ENCODE assay signal across 7 mouse cellular contexts in genomic region chr12:76879242-76879641, GRCm38 (mm10). TPM values are rescaled to one million over a fixed set of nuclear protein-coding genes. Genes with fewer than 3 reads are reported as not detected.
DNase-seq lines count a peak whose midpoint lies in the region; ATAC-seq and TF ChIP-seq lines count a peak whose summit lies in the region.

No protein-coding gene starts in this region.

- DNase-seq in CD4-positive helper T cell, adult 2 months (ENCODE audit: low read depth, low spot score), result peak; percentile 61
- peak; percentile 41 for DNase-seq in MEL (ENCODE audit: low read depth, low spot score)
- peak; percentile 72 for DNase-seq in cerebellum, adult 11-12 months
- DNase-seq in gastrocnemius, postnatal 14 days, result peak; percentile 59
- DNase-seq in kidney, postnatal 0 days (ENCODE audit: low spot score), result peak; percentile 87
- DNase-seq in lung, adult 18-20 months, result peak; percentile 54 to 72
- DNase-seq in right cerebral cortex, postnatal 10 days (ENCODE audit: low spot score in 2 of 2), result peak; percentile 43 to 65

- TF ChIP-seq EP300 in MEL (IDR thresholded peaks at IDR 0.05; ENCODE audit: low read depth in 1 of 2, low read length in 2 of 2), result no peak

- peak; percentile 9 for TF ChIP-seq RAD21 in MEL (IDR thresholded peaks at IDR 0.05; ENCODE audit: low read depth, low read length)

- TF ChIP-seq CTCF in MEL (IDR thresholded peaks at IDR 0.05 in 2 of 3, conservative IDR thresholded peaks at IDR 0.05 in 1 of 3; ENCODE audit: control insufficient read depth in 1 of 3, insufficient read depth in 1 of 3, low read depth in 2 of 3, low read length in 3 of 3, poor library complexity in 1 of 3, severe bottlenecking in 1 of 3), result peak; percentile 32 to 49 (median 35); a peak in 5 of 6 replicates
- peak; percentile 77 for TF ChIP-seq CTCF in kidney, postnatal 0 days (IDR thresholded peaks at IDR 0.05; ENCODE audit: low read depth)

- no peaks in the 10 kb centered on the region for H3K27me3 ChIP-seq in MEL (ENCODE audit: control insufficient read depth in 1 of 2, insufficient read depth in 2 of 2, low read length in 2 of 2)
- no peaks in the 10 kb centered on the region for H3K27me3 ChIP-seq in kidney, postnatal 0 days (ENCODE audit: insufficient read depth, low read length)

- H3K27ac ChIP-seq in MEL (ENCODE audit: control insufficient read depth, low read depth, low read length), result no peak overlapping the region
- no peak overlapping the region for H3K27ac ChIP-seq in kidney, postnatal 0 days

- H3K79me2 ChIP-seq in MEL (ENCODE audit: control insufficient read depth, insufficient read depth, low read length, poor library complexity), result no peaks in the 10 kb centered on the region

- H3K36me3 ChIP-seq in MEL (ENCODE audit: control insufficient read depth in 1 of 2, insufficient read depth in 2 of 2, low read length in 2 of 2), result no peaks in the 10 kb centered on the region; a peak in 1 of 4 replicates
- peaks cover 6% of the 10 kb centered on the region; the same call in 1 of the 2 replicates for H3K36me3 ChIP-seq in kidney, postnatal 0 days (ENCODE audit: insufficient read depth, low read length)

- ATAC-seq in kidney, postnatal 0 days (replicated peaks; ENCODE audit: low FRiP score, low read depth), result no peak

- no peak for TF ChIP-seq POLR2A in MEL (IDR thresholded peaks at IDR 0.05; ENCODE audit: control insufficient read depth in 1 of 2, insufficient read depth in 1 of 2, low read depth in 1 of 2, low read length in 2 of 2, poor library complexity in 1 of 2)

- H3K9ac ChIP-seq in MEL (ENCODE audit: control insufficient read depth, low read depth, low read length, poor library complexity, severe bottlenecking), result no peak overlapping the region
- H3K9ac ChIP-seq in kidney, postnatal 0 days (ENCODE audit: low read depth, low read length), result no peak overlapping the region

- H3K4me1 ChIP-seq in MEL (ENCODE audit: control insufficient read depth in 1 of 2, insufficient read depth in 2 of 2, low read length in 2 of 2), result no peaks in the 10 kb centered on the region
- H3K4me1 ChIP-seq in kidney, postnatal 0 days (replicated peaks; ENCODE audit: insufficient read depth, low read length), result no peaks in the 10 kb centered on the region

- H3K4me2 ChIP-seq in kidney, postnatal 0 days (ENCODE audit: low read length), result no peak overlapping the region

- H3K4me3 ChIP-seq in MEL (ENCODE audit: control insufficient read depth in 1 of 2, insufficient read depth in 1 of 2, low read depth in 2 of 2, low read length in 2 of 2), result no peak overlapping the region
- H3K4me3 ChIP-seq in kidney, postnatal 0 days (replicated peaks; ENCODE audit: low read depth, low read length), result no peak overlapping the region

- WGBS in kidney, postnatal 0 days, result 6% methylated on average over 5 of the region's 5 CpGs

- intact Hi-C loops in gastrocnemius, postnatal 14 days (cut with DNase I; ENCODE audit: low total_unique reads), result loop anchor here (5.0 kb wide), 1 partner anchor 37 kb away; no protein-coding TSS in a partner anchor

- H3K9me3 ChIP-seq in MEL (replicated peaks; ENCODE audit: insufficient read depth, low read length), result no peaks in the 10 kb centered on the region
- H3K9me3 ChIP-seq in kidney, postnatal 0 days (replicated peaks; ENCODE audit: low read length), result no peaks in the 10 kb centered on the region

TF ChIP-seq in MEL, 35 proteins besides CTCF, POLR2A, EP300 and RAD21:
- TF ChIP-seq SMC3 (IDR thresholded peaks at IDR 0.05; ENCODE audit: low read depth, low read length) (peak; percentile 38), MYB (IDR thresholded peaks at IDR 0.05; ENCODE audit: low read depth, low read length) (no peak)

RNA-seq across cellular contexts. Expression of gene Rab15, which starts 56.5 kb away (rescaled TPM):
- 2.7 and 3.4 TPM in 2 replicates for total RNA-seq in MEL (2012; rRNA removed)
- 10 to 100 TPM in 1 of 2 experiments, not detected in 1; 22.7 TPM for polyA plus RNA-seq in MEL (2012; ENCODE audit: insufficient read depth in 1 of 2, insufficient read length in 2 of 2, low read depth in 1 of 2, low replicate concordance in 2 of 2, missing spikeins in 1 of 2)
- 10 to 100 TPM in 1 of 2 experiments, 1 to 10 TPM in 1; 6.9 to 10.4 TPM for total RNA-seq in gastrocnemius, postnatal 14 days (2021)
- 11.6 and 12.1 TPM in 2 replicates for polyA plus RNA-seq in kidney, postnatal 0 days (2015; fragmentation: Nextera tagmentation; extraction: Ambion mirVana)
